Mouse (Mus musculus) lung, adult 2 months (tissue): ENCODE data around the gene Rragb. TPM values are rescaled to one million over a fixed set of nuclear protein-coding genes. Genes with fewer than 3 reads are reported as not detected.
"Not testable (repeated sequence)": the region's sequence is repeated elsewhere in the genome, so short reads cannot be mapped to it uniquely, and the experiment has no call there.

Experiments
- DNase-seq: peaks from one replicate; pipeline ENCODE4 v3.0.0; 2022
- H3K4me1 ChIP-seq: fragments of 200-500 bp; 2 replicates; pipeline ENCODE4 v1.6.1; 2011; ENCODE audit warnings: low read length; ENCODE audit not compliant: control insufficient read depth, insufficient read depth
- H3K4me3 ChIP-seq: fragments of 200-500 bp; replicated peaks from 2 replicates; pipeline ENCODE3; 2011; ENCODE audit warnings: low read depth, mild to moderate bottlenecking, control low read depth, low read length; ENCODE audit errors: extremely low read depth
- CTCF ChIP-seq: fragments of 200-500 bp; IDR thresholded peaks from 2 replicates; pipeline ENCODE4 v1.5.1; 2011; ENCODE audit warnings: mild to moderate bottlenecking, low read length, control low read depth; ENCODE audit not compliant: insufficient read depth
- POLR2A ChIP-seq: fragments of 200-500 bp; IDR thresholded peaks from 2 replicates; pipeline ENCODE4 v1.6.1; 2011; ENCODE audit warnings: low read depth, mild to moderate bottlenecking, control low read depth, low read length, borderline replicate concordance; ENCODE audit errors: extremely low read depth
- WGBS: fragments of 180-500 bp; shearing (Covaris S2); methylation state at CpG from one replicate; pipeline ENCODE4 v1.1.7; 2018; 5-methylcytosine and 5-hydroxymethylcytosine counted together
- polyA plus RNA-seq: library from polyadenylated mRNA; depleted of rRNA; stranded (reverse); fragments of >200 nt; gene quantifications from 2 replicates; pipeline ENCODE4 v1.2.3, GENCODE M21; 2012; rRNA removed

The Rragb gene
- 2.4 and 3.5 TPM in 2 replicates for polyA plus RNA-seq

DNA sequence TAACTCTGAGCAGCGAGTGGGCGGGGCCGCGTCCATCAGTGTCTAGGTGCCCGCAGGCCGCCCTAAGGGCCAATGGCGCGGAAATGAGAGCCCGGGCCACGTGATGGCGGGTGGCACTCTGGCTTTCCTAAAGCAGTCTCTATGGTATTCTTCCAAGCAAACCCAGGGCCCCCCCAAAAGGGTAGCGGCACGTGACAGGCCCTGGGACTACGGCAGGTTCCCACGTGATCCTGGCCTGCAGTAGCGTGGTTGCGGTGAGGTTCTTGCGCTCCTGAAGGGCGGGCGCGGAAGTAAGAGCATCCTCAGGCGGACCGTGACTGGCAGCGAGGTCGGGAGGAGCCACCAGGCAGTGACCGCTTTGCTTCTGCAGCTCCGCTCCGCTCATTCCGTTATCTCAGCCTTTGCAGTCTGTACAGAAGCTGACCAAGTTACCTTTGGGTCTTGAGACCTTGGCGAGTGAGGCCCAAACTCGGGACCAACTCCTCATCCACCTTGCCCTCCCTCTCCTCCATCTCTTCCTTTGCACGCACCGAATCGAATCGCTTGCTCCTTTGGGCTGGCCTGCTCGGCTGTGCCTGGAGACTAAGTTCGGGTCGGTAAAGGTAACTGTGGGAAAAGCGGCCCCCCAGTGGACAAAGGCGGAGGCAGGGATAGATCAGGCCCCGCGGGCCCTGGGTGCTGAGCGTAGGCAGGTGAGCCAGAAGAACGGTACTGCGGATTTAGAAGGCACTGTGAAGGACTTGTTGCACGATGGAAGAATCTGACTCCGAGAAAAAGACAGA is at the start of gene Rragb:
TSS of gene Rragb (plus strand) at position 248 of the 782 bp plus-strand sequence.
- DNase-seq, result peak; percentile 54
- H3K4me1 ChIP-seq, result no peaks in the 10 kb centered on the region
- WGBS, result 27% methylated on average over 47 of the region's 47 CpGs

DNA sequence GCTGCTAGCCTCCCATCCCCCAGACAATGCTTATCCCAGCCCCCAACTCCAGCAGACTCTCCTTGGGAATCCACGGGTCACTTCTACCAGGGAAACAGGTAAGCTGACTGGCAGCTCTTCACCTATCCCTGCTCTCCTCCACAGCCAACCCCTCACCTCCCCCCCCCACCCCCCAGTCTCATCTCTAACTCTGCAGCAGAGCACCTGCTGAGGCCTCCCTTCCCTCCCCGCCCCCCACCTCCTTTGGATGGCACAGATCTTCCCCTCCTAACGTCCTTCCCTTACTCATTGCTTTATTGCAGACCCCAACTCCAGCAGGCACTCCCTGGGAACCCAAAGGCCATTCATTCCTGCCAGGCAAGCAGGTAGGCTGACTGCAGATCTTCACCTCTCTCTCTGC is 21.3 kb upstream of the Rragb start, which contains the start of gene Foxr2:
TSS of gene Foxr2 (plus strand) at position 301 of the 400 bp plus-strand sequence.
- TF ChIP-seq CTCF (no peak), POLR2A (no peak)
- Histone ChIP-seq H3K4me3 (no peak within 1 kb of the TSS), H3K4me1 (no peaks in the 10 kb centered on the region)
- 20% methylated on average over 2 of the region's 3 CpGs for WGBS
- no peak for DNase-seq

More for the DNA sequence above, at the start of gene Rragb:
- TF ChIP-seq POLR2A (no peak), CTCF (no peak)
- peak within 1 kb of the TSS; percentile 60 for H3K4me3 ChIP-seq

- WGBS, result 37% methylated on average over 2 of the region's 2 CpGs
- Histone ChIP-seq H3K4me3 (no peak overlapping the region), H3K4me1 (no peaks in the 10 kb centered on the region)
- TF ChIP-seq CTCF, result no peak
- no peak for DNase-seq
Measured at GRCm38 (mm10) chrX:153119013-153119412, 20.8 kb upstream of the Rragb start.

GRCm38 (mm10) chrX:153142656-153143055 is 2.9 kb downstream of the Rragb start:
- 66% methylated on average over 3 of the region's 3 CpGs for WGBS
- Histone ChIP-seq H3K4me1 (no peaks in the 10 kb centered on the region), H3K4me3 (no peak overlapping the region)
- DNase-seq, result no peak
- TF ChIP-seq CTCF, result no peak
- TF ChIP-seq POLR2A, result no peak

GRCm38 (mm10) chrX:153151766-153152165 is 12.0 kb downstream of the Rragb start:
- 26% methylated on average over 1 of the region's 1 CpGs for WGBS
- H3K4me1 ChIP-seq, result no peaks in the 10 kb centered on the region
- DNase-seq, result no peak
- no peak overlapping the region for H3K4me3 ChIP-seq
- TF ChIP-seq POLR2A (no peak), CTCF (no peak)

GRCm38 (mm10) chrX:153155322-153155721 is 15.5 kb downstream of the Rragb start:
- Histone ChIP-seq H3K4me1 (no peaks in the 10 kb centered on the region), H3K4me3 (no peak overlapping the region)
- no peak for DNase-seq
- 42% methylated on average over 3 of the region's 3 CpGs for WGBS
- TF ChIP-seq POLR2A (no peak), CTCF (peak; percentile 57)

DNA sequence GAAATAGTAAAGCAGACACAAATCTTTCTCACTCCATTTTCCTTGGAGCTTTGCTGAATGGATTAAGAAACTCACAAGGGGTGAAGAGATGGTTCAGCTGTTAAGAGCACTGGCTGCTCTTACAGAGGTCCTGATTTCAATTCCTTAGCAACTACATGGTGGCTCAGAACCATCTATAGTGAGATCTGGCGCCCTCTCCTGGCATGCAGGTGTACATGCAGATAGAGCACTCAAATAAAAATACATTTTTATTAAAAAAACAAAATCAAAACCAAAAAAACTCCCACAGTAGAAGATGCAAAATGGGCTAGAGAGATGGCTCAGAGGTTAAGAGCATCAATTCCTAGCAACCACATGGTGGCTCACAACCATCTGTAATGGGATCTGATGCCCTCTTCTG is 35.0 kb downstream of the Rragb start:
- 4% methylated on average over 1 of the region's 1 CpGs for WGBS
- Histone ChIP-seq H3K4me1 (no peaks in the 10 kb centered on the region), H3K4me3 (no peak overlapping the region)
- TF ChIP-seq POLR2A (no peak), CTCF (no peak)
- DNase-seq, result no peak

DNA sequence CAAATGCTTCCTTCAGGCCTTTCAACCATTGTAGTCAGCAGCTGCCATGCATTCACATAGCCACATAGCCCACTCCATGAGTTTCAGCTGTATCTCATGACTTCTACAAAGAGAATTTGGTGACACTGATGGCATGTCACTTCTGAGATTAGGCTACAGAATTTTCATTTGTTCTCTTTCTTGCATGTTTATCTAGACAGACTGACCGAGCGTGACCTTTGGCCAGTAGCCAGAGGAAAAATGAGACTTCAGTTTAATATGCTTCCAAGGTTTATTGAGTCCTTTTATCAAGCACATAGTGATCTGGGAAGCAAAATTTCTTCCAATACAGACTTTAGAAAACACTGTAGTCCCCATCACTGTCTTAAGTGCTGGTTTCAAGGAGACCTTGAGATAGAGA is 42.4 kb downstream of the Rragb start:
- TF ChIP-seq CTCF, result no peak
- TF ChIP-seq POLR2A, result no peak
- no peak overlapping the region for H3K4me3 ChIP-seq
- H3K4me1 ChIP-seq, result no peaks in the 10 kb centered on the region
- 63% methylated on average over 2 of the region's 2 CpGs for WGBS
- DNase-seq, result no peak

- H3K4me3 ChIP-seq, H3K4me1 ChIP-seq, DNase-seq: not testable (repeated sequence)
- WGBS, result 75% methylated on average over 2 of the region's 2 CpGs
Measured at GRCm38 (mm10) chrX:153199185-153199584, 59.4 kb downstream of the Rragb start.

DNA sequence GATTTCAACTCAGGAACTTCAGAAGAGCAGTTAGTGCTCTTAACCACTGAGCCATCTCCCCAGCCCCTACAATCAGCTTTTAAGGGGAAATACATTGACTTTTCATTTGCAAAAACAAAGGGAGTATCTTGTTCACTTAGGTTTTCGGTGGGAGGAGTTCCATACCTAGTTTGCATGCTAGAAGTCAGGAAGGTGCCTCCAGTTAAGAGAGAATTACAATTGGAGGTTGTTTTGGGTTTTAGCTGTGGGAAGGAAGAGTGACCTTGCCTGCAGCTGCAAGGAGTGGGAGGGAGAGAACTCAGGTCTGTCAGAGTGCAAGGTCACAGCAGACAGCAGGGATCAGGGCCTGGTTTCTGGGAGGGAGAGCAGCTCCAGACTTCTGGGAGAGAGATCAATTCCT is 71.3 kb downstream of the Rragb start:
- Histone ChIP-seq H3K4me3 (no peak overlapping the region), H3K4me1 (no peaks in the 10 kb centered on the region)
- 69% methylated on average over 1 of the region's 1 CpGs for WGBS
- no peak for DNase-seq
- TF ChIP-seq POLR2A (no peak), CTCF (no peak)

Other genes starting within 250 kb of the Rragb start
- gene Usp51, start 133.5 kb upstream of the Rragb start, polyA plus RNA-seq, result not detected in 2 replicates
- 10.1 and 10.9 TPM in 2 replicates for gene Mageh1, start 102.4 kb upstream of the Rragb start, polyA plus RNA-seq
- not detected in 2 replicates for gene Foxr2, start 21.2 kb upstream of the Rragb start, polyA plus RNA-seq
- 1.0 and 1.6 TPM in 2 replicates for gene Klf8, start 97.5 kb downstream of the Rragb start, polyA plus RNA-seq